Mouse (Mus musculus): ENCODE data around the gene Neu2. TPM values are rescaled to one million over a fixed set of nuclear protein-coding genes. Genes with fewer than 3 reads are reported as not detected.

The Neu2 gene
- 1.0 and 1.1 TPM in 2 replicates for polyA plus RNA-seq (2012; rRNA removed; ENCODE audit: low replicate concordance)

GRCm38 (mm10) chr1:87509561-87510165 is at the start of gene Neu2:
Neu2 (plus strand) TSS chr1:87509889.

GRCm38 (mm10) chr1:87469971-87470370 is 39.7 kb upstream of the Neu2 start, which contains the start of gene Snorc:
Snorc (plus strand) TSS chr1:87470271.

DNA sequence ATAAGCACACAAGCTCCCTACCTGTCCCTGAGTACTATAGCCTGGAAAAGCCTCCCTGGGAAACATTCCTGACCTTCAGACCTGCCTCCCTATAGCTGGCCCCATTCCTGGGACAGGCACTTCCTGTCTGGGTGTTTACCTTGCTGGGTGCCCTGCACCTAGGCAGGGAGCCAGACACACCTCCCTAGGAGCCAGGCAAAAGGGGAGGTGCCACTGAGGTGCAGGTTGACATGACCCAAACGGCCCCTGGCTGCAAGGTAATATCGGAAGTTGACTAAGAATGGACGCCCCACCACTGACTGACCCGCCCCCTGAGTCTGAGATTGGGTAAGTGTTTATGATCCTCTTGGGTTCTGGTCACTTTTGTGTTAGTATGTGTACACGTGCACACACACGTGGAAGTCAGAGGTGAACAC is 64.1 kb downstream of the Neu2 start, which contains the start of gene Ngef:
Ngef (minus strand) TSS at position 71 of the 416 bp plus-strand sequence.

DNA sequence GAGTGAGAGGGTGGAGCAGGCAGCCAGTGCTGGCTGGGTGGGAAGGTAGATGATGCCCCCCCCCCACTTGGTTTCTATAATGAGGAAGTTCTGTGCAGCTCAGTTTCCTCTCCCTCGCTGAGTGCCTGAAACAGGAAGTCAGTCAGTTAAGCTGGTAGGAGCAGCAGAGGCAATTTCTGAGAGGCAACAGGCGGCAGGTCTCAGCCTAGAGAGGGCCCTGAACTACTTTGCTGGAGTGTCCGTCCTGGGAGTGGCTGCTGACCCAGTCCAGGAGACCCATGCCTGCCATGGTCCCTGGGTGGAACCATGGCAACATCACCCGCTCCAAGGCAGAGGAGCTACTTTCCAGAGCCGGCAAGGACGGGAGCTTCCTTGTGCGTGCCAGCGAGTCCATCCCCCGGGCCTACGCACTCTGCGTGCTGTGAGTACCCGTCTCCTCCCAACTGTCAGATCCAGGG is 110.6 kb downstream of the Neu2 start, which contains the start of gene Inpp5d:
Inpp5d (plus strand) TSS at position 102 of the 458 bp plus-strand sequence.

Other genes starting within 250 kb of the Neu2 start
- 0.20 and 0.57 TPM in 2 replicates for gene Efhd1, start 245.5 kb upstream of the Neu2 start, polyA plus RNA-seq (2012; rRNA removed; ENCODE audit: low replicate concordance)
- gene Gigyf2, start 182.9 kb upstream of the Neu2 start, polyA plus RNA-seq (2012; rRNA removed; ENCODE audit: low replicate concordance) = 15.2 and 15.6 TPM in 2 replicates
- gene Kcnj13, start 115.2 kb upstream of the Neu2 start, polyA plus RNA-seq (2012; rRNA removed; ENCODE audit: low replicate concordance) = 0.11 TPM in 1 of 2 replicates, not detected in the other
- not detected in 2 replicates for gene Snorc, start 39.6 kb upstream of the Neu2 start, polyA plus RNA-seq (2012; rRNA removed; ENCODE audit: low replicate concordance)
- gene Ngef, start 64.0 kb downstream of the Neu2 start, polyA plus RNA-seq (2012; rRNA removed; ENCODE audit: low replicate concordance) = 10.7 and 18.7 TPM in 2 replicates
- gene Inpp5d, start 110.4 kb downstream of the Neu2 start, polyA plus RNA-seq (2012; rRNA removed; ENCODE audit: low replicate concordance) = 13.8 and 16.4 TPM in 2 replicates
- 11.6 and 13.2 TPM in 2 replicates for gene Atg16l1, start 246.0 kb downstream of the Neu2 start, polyA plus RNA-seq (2012; rRNA removed; ENCODE audit: low replicate concordance)